Mouse (Mus musculus): Measurements from ENCODE around the gene Rab6a. TPM values are rescaled to one million over a fixed set of nuclear protein-coding genes. Genes with fewer than 3 reads are reported as not detected.

Gene Rab6a
- total RNA-seq (2023): 56.3 TPM

GRCm38 (mm10) chr7:100607214-100608129 lies at the start of gene Rab6a:
Rab6a (plus strand) TSS chr7:100607410.

GRCm38 (mm10) chr7:100608130-100608741 lies 1.0 kb downstream of the Rab6a start, which contains the start of gene Mrpl48:
Mrpl48 (minus strand) TSS chr7:100608301.

GRCm38 (mm10) chr7:100662231-100662630 lies 55.0 kb downstream of the Rab6a start, which contains the start of gene Plekhb1:
Plekhb1 (minus strand) TSS chr7:100662414.

Other genes with a start within 250 kb of the Rab6a start
- 79.2 TPM for gene C2cd3, start 235.2 kb upstream of the Rab6a start, total RNA-seq (2023)
- gene Ppme1, start 235.1 kb upstream of the Rab6a start, total RNA-seq (2023): 35.8 TPM
- 0.44 TPM for gene Ucp3, start 134.4 kb upstream of the Rab6a start, total RNA-seq (2023)
- gene Ucp2, start 114.1 kb upstream of the Rab6a start, total RNA-seq (2023): 987 TPM
- 3.3 TPM for gene Dnajb13, start 92.5 kb upstream of the Rab6a start, total RNA-seq (2023)
- gene Coa4, start 70.3 kb upstream of the Rab6a start, total RNA-seq (2023): 4.6 TPM
- gene Mrpl48, start 891 bp downstream of the Rab6a start, total RNA-seq (2023): 30.6 TPM
- not detected for gene Plekhb1, start 55.0 kb downstream of the Rab6a start, total RNA-seq (2023)
- gene Fam168a, start 99.2 kb downstream of the Rab6a start, total RNA-seq (2023): 50.3 TPM

Measured in CD4-positive naive resting alpha-beta T cell, adult 57 days (primary cell).